Mouse (Mus musculus): ENCODE results near the gene Ntsr2. TPM values are rescaled to one million over a fixed set of nuclear protein-coding genes. Genes with fewer than 3 reads are reported as not detected.

The Ntsr2 gene
- polyA plus RNA-seq (2015; fragmentation: Nextera tagmentation; extraction: Ambion mirVana) = 0.12 TPM in 1 of 2 replicates, not detected in the other

GRCm38 (mm10) chr12:16653332-16654093, at the start of gene Ntsr2:
TSS of gene Ntsr2 (plus strand) at chr12:16653382.

GRCm38 (mm10) chr12:16610936-16611335, 42.2 kb upstream of the Ntsr2 start, which contains the start of gene Lpin1:
TSS of gene Lpin1 (minus strand) at chr12:16610966.

Other genes with a start within 250 kb of the Ntsr2 start
- gene Lpin1, start 42.4 kb upstream of the Ntsr2 start, polyA plus RNA-seq (2015; fragmentation: Nextera tagmentation; extraction: Ambion mirVana) = 9.2 and 9.9 TPM in 2 replicates
- gene Greb1, start 147.5 kb downstream of the Ntsr2 start, polyA plus RNA-seq (2015; fragmentation: Nextera tagmentation; extraction: Ambion mirVana) = 0.24 and 0.30 TPM in 2 replicates
- gene E2f6, start 157.6 kb downstream of the Ntsr2 start, polyA plus RNA-seq (2015; fragmentation: Nextera tagmentation; extraction: Ambion mirVana) = 18.8 and 20.6 TPM in 2 replicates
- 12.2 and 13.5 TPM in 2 replicates for gene Rock2, start 241.5 kb downstream of the Ntsr2 start, polyA plus RNA-seq (2015; fragmentation: Nextera tagmentation; extraction: Ambion mirVana)

Measured in spleen, postnatal 0 days (tissue).